Mouse (Mus musculus): ENCODE results near the gene Gigyf2. TPM values are rescaled to one million over a fixed set of nuclear protein-coding genes. Genes with fewer than 3 reads are reported as not detected.

Gigyf2 gene
- polyA plus RNA-seq, 1 experiment from 2014 or later, result 29.3 TPM

- no peak for ATAC-seq (ENCODE audit: insufficient number of reproducible peaks, insufficient read depth, low FRiP score, low read depth)
- Histone ChIP-seq H3K4me1 (ENCODE audit: control insufficient read depth in 2 of 2, insufficient read depth in 2 of 2, low read length in 2 of 2) (no peaks in the 10 kb centered on the region), H3K4me3 (ENCODE audit: control insufficient read depth in 1 of 2, insufficient read depth in 1 of 2, low read depth in 1 of 2, low read length in 2 of 2) (no peak overlapping the region), H3K27ac (replicated peaks in 1 of 2; ENCODE audit: control insufficient read depth in 1 of 2, insufficient read depth in 1 of 2, low read depth in 2 of 2, low read length in 2 of 2) (no peak overlapping the region), H3K27me3 (ENCODE audit: control insufficient read depth, insufficient read depth, low read length) (no peaks in the 10 kb centered on the region), H3K36me3 (ENCODE audit: control insufficient read depth, insufficient read depth, low read length) (peaks cover 73% of the 10 kb centered on the region), H3K9me3 (ENCODE audit: control insufficient read depth, low read length) (no peaks in the 10 kb centered on the region), H3K4me2 (ENCODE audit: low read length) (no peak overlapping the region), H3K9ac (ENCODE audit: low read length) (no peak overlapping the region)
Observed at GRCm38 (mm10) chr1:87406012-87406411, 79.2 kb downstream of the Gigyf2 start.

DNA sequence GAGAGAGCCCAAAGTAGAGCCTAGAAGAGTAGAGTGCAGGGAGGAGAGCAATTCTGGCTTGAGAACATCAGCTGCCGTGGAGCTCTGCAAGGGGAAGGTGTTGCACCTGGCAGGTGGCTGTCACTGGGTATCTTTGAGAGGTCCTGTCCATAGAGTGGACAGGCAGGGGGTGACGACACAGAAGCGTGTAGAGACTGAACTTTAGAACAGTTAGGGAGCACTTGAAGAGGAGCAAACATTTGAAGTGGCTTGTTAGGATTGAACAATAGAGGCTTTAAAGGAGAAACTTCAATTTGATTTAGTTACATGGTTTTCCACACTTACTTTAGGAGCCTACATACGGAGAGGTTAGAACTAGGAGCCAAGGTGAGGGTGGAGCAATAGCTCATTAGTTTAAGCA lies 82.6 kb downstream of the Gigyf2 start:
- 87% methylated on average over 4 of the region's 4 CpGs for WGBS
- Histone ChIP-seq H3K4me2 (ENCODE audit: low read length) (no peak overlapping the region), H3K27me3 (ENCODE audit: control insufficient read depth, insufficient read depth, low read length) (no peaks in the 10 kb centered on the region), H3K27ac (replicated peaks in 1 of 2; ENCODE audit: control insufficient read depth in 1 of 2, insufficient read depth in 1 of 2, low read depth in 2 of 2, low read length in 2 of 2) (no peak overlapping the region), H3K9ac (ENCODE audit: low read length) (no peak overlapping the region), H3K9me3 (ENCODE audit: control insufficient read depth, low read length) (no peaks in the 10 kb centered on the region), H3K36me3 (ENCODE audit: control insufficient read depth, insufficient read depth, low read length) (peaks cover 90% of the 10 kb centered on the region), H3K4me1 (ENCODE audit: control insufficient read depth in 2 of 2, insufficient read depth in 2 of 2, low read length in 2 of 2) (no peaks in the 10 kb centered on the region), H3K4me3 (ENCODE audit: control insufficient read depth in 1 of 2, insufficient read depth in 1 of 2, low read depth in 1 of 2, low read length in 2 of 2) (no peak overlapping the region)
- no peak for ATAC-seq (ENCODE audit: insufficient number of reproducible peaks, insufficient read depth, low FRiP score, low read depth)

DNA sequence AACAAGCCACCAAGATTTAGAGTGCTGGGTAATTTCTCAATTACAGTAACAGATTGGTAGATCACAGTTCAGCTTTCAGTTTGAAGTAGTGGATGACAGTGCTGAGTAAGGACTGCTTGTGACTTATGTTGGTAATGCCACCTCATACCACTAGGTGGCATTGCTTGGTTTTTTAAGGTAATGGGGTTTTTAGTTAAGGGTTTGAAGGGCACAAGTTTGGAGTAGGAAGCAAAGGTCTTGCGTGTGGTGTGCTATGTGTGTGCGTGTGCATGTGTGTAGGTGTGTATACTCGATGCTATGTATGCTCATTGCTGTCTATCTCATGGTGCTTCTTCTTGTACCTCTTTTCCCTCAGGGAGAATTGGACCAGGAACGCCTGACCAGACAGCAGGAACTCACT lies 91.9 kb downstream of the Gigyf2 start:
- 86% methylated on average over 4 of the region's 4 CpGs for WGBS
- H3K4me3 ChIP-seq (ENCODE audit: control insufficient read depth in 1 of 2, insufficient read depth in 1 of 2, low read depth in 1 of 2, low read length in 2 of 2), result no peak overlapping the region

DNA sequence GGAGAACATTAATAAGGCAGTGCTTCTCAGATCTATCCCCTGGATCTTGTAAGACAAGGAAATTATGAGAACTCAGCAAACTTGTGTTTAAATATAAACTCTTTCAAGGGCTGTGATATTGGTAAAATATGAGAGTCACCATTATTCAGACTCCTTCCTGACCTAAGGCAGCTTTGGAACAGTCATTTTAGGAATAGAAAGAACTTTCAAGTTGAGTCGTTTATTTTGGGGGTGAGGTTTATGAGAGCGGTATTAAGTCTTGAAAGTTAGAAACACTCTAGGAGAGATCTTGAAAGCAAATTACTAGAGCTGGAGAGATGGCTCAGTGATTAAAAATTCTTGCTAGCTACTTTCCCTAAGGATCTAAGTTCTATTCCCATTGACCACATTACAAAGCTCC lies 108.3 kb downstream of the Gigyf2 start:
- H3K9ac ChIP-seq (ENCODE audit: low read length), result no peak overlapping the region
- H3K4me1 ChIP-seq (ENCODE audit: control insufficient read depth in 2 of 2, insufficient read depth in 2 of 2, low read length in 2 of 2), result no peaks in the 10 kb centered on the region
- peaks cover 88% of the 10 kb centered on the region for H3K36me3 ChIP-seq (ENCODE audit: control insufficient read depth, insufficient read depth, low read length)
- no peaks in the 10 kb centered on the region for H3K27me3 ChIP-seq (ENCODE audit: control insufficient read depth, insufficient read depth, low read length)
- H3K4me2 ChIP-seq (ENCODE audit: low read length), result no peak overlapping the region
- 89% methylated on average over 2 of the region's 2 CpGs for WGBS
- ATAC-seq (ENCODE audit: insufficient number of reproducible peaks, insufficient read depth, low FRiP score, low read depth), result no peak
- no peak overlapping the region for H3K27ac ChIP-seq (replicated peaks in 1 of 2; ENCODE audit: control insufficient read depth in 1 of 2, insufficient read depth in 1 of 2, low read depth in 2 of 2, low read length in 2 of 2)
- no peak overlapping the region for H3K4me3 ChIP-seq (ENCODE audit: control insufficient read depth in 1 of 2, insufficient read depth in 1 of 2, low read depth in 1 of 2, low read length in 2 of 2)
- no peaks in the 10 kb centered on the region for H3K9me3 ChIP-seq (ENCODE audit: control insufficient read depth, low read length)

More for the DNA sequence above, 91.9 kb downstream of the Gigyf2 start:
- no peak for ATAC-seq (ENCODE audit: insufficient number of reproducible peaks, insufficient read depth, low FRiP score, low read depth)
- no peak overlapping the region for H3K27ac ChIP-seq (replicated peaks in 1 of 2; ENCODE audit: control insufficient read depth in 1 of 2, insufficient read depth in 1 of 2, low read depth in 2 of 2, low read length in 2 of 2)
- H3K9me3 ChIP-seq (ENCODE audit: control insufficient read depth, low read length), result no peaks in the 10 kb centered on the region
- H3K27me3 ChIP-seq (ENCODE audit: control insufficient read depth, insufficient read depth, low read length), result no peaks in the 10 kb centered on the region
- no peak overlapping the region for H3K9ac ChIP-seq (ENCODE audit: low read length)
- no peaks in the 10 kb centered on the region for H3K4me1 ChIP-seq (ENCODE audit: control insufficient read depth in 2 of 2, insufficient read depth in 2 of 2, low read length in 2 of 2)
- H3K36me3 ChIP-seq (ENCODE audit: control insufficient read depth, insufficient read depth, low read length), result peaks cover 67% of the 10 kb centered on the region
- H3K4me2 ChIP-seq (ENCODE audit: low read length), result no peak overlapping the region

DNA sequence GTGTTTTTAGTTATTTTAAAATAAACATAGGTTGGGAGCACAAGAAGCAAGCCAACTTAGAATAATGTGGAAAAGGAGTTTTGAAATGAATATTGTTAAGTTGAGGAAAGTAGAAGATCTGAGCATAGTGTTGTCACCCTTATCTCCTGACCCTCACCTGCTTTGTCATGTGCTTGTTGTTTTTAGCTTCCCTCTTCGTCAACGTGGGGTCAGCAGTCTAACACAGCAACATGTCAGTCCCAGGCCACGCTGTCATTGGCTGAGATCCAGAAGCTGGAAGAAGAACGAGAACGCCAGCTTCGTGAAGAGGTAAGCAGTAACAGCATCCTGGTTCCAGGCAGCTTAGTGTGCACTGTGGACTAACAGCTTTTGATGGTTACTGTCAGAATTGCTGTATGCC lies 109.8 kb downstream of the Gigyf2 start:
- no peak overlapping the region for H3K4me3 ChIP-seq (ENCODE audit: control insufficient read depth in 1 of 2, insufficient read depth in 1 of 2, low read depth in 1 of 2, low read length in 2 of 2)
- H3K4me1 ChIP-seq (ENCODE audit: control insufficient read depth in 2 of 2, insufficient read depth in 2 of 2, low read length in 2 of 2), result no peaks in the 10 kb centered on the region
- 39% methylated on average over 6 of the region's 6 CpGs for WGBS
- H3K4me2 ChIP-seq (ENCODE audit: low read length), result no peak overlapping the region
- H3K27ac ChIP-seq (replicated peaks in 1 of 2; ENCODE audit: control insufficient read depth in 1 of 2, insufficient read depth in 1 of 2, low read depth in 2 of 2, low read length in 2 of 2), result no peak overlapping the region
- no peak overlapping the region for H3K9ac ChIP-seq (ENCODE audit: low read length)
- peaks cover 88% of the 10 kb centered on the region for H3K36me3 ChIP-seq (ENCODE audit: control insufficient read depth, insufficient read depth, low read length)
- ATAC-seq (ENCODE audit: insufficient number of reproducible peaks, insufficient read depth, low FRiP score, low read depth), result no peak
- no peaks in the 10 kb centered on the region for H3K27me3 ChIP-seq (ENCODE audit: control insufficient read depth, insufficient read depth, low read length)
- no peaks in the 10 kb centered on the region for H3K9me3 ChIP-seq (ENCODE audit: control insufficient read depth, low read length)

GRCm38 (mm10) chr1:87447183-87448104 lies 120.6 kb downstream of the Gigyf2 start:
- Histone ChIP-seq H3K9me3 (ENCODE audit: control insufficient read depth, low read length) (no peaks in the 10 kb centered on the region), H3K4me3 (ENCODE audit: control insufficient read depth in 1 of 2, insufficient read depth in 1 of 2, low read depth in 1 of 2, low read length in 2 of 2) (no peak overlapping the region), H3K9ac (ENCODE audit: low read length) (no peak overlapping the region), H3K36me3 (ENCODE audit: control insufficient read depth, insufficient read depth, low read length) (peaks cover 84% of the 10 kb centered on the region), H3K4me1 (ENCODE audit: control insufficient read depth in 2 of 2, insufficient read depth in 2 of 2, low read length in 2 of 2) (no peaks in the 10 kb centered on the region), H3K27me3 (ENCODE audit: control insufficient read depth, insufficient read depth, low read length) (no peaks in the 10 kb centered on the region), H3K27ac (replicated peaks in 1 of 2; ENCODE audit: control insufficient read depth in 1 of 2, insufficient read depth in 1 of 2, low read depth in 2 of 2, low read length in 2 of 2) (no peak overlapping the region), H3K4me2 (ENCODE audit: low read length) (no peak overlapping the region)
- ATAC-seq (ENCODE audit: insufficient number of reproducible peaks, insufficient read depth, low FRiP score, low read depth), result no peak
- 41% methylated on average over 5 of the region's 5 CpGs for WGBS

DNA sequence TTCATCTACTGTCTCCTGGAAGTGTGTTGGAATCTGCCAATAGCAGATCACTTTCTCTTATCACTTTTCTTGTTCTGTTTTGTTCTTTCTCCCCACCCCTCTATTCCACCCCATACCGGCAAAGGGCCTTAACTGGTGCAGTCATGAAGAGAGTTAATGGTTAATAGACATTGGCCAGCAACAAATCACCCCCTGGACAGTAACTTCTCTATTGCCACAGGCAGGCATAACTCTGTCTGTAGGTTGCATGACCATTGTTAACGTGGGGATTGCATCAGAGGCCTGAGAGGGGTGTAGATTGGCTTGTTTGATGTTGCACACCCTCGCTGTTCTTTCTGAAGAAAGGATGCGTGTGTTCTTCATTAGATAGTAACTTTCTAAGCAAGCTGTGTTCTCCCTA lies 122.6 kb downstream of the Gigyf2 start:
- Histone ChIP-seq H3K36me3 (ENCODE audit: control insufficient read depth, insufficient read depth, low read length) (peaks cover 64% of the 10 kb centered on the region), H3K4me2 (ENCODE audit: low read length) (no peak overlapping the region), H3K4me3 (ENCODE audit: control insufficient read depth in 1 of 2, insufficient read depth in 1 of 2, low read depth in 1 of 2, low read length in 2 of 2) (no peak overlapping the region), H3K9me3 (ENCODE audit: control insufficient read depth, low read length) (no peaks in the 10 kb centered on the region), H3K27me3 (ENCODE audit: control insufficient read depth, insufficient read depth, low read length) (no peaks in the 10 kb centered on the region), H3K4me1 (ENCODE audit: control insufficient read depth in 2 of 2, insufficient read depth in 2 of 2, low read length in 2 of 2) (no peaks in the 10 kb centered on the region), H3K9ac (ENCODE audit: low read length) (no peak overlapping the region), H3K27ac (replicated peaks in 1 of 2; ENCODE audit: control insufficient read depth in 1 of 2, insufficient read depth in 1 of 2, low read depth in 2 of 2, low read length in 2 of 2) (no peak overlapping the region)
- 90% methylated on average over 4 of the region's 4 CpGs for WGBS
- ATAC-seq (ENCODE audit: insufficient number of reproducible peaks, insufficient read depth, low FRiP score, low read depth), result no peak

GRCm38 (mm10) chr1:87456425-87456824 lies 129.6 kb downstream of the Gigyf2 start:
- Histone ChIP-seq H3K4me1 (ENCODE audit: control insufficient read depth in 2 of 2, insufficient read depth in 2 of 2, low read length in 2 of 2) (no peaks in the 10 kb centered on the region), H3K9me3 (ENCODE audit: control insufficient read depth, low read length) (0 out of 2 replicates have a peak, but pooled peaks cover 5% of the 10 kb centered on the region), H3K27me3 (ENCODE audit: control insufficient read depth, insufficient read depth, low read length) (no peaks in the 10 kb centered on the region), H3K27ac (replicated peaks in 1 of 2; ENCODE audit: control insufficient read depth in 1 of 2, insufficient read depth in 1 of 2, low read depth in 2 of 2, low read length in 2 of 2) (no peak overlapping the region), H3K4me3 (ENCODE audit: control insufficient read depth in 1 of 2, insufficient read depth in 1 of 2, low read depth in 1 of 2, low read length in 2 of 2) (no peak overlapping the region), H3K9ac (ENCODE audit: low read length) (no peak overlapping the region), H3K4me2 (ENCODE audit: low read length) (no peak overlapping the region), H3K36me3 (ENCODE audit: control insufficient read depth, insufficient read depth, low read length) (0 out of 2 replicates have a peak, but pooled peaks cover 1% of the 10 kb centered on the region)
- WGBS, result 95% methylated on average over 1 of the region's 1 CpGs
- no peak for ATAC-seq (ENCODE audit: insufficient number of reproducible peaks, insufficient read depth, low FRiP score, low read depth)
